Mouse (Mus musculus): ENCODE measurements around the gene Iltifb. TPM values are rescaled to one million over a fixed set of nuclear protein-coding genes. Genes with fewer than 3 reads are reported as not detected.
"Not testable (repeated sequence)": the region's sequence is repeated elsewhere in the genome, so short reads cannot be mapped to it uniquely, and the experiment has no call there.

Iltifb gene
- total RNA-seq (2021), result not detected
- long read RNA-seq, experiment 1, result 0 reads
- long read RNA-seq, experiment 2, result 0 reads

DNA sequence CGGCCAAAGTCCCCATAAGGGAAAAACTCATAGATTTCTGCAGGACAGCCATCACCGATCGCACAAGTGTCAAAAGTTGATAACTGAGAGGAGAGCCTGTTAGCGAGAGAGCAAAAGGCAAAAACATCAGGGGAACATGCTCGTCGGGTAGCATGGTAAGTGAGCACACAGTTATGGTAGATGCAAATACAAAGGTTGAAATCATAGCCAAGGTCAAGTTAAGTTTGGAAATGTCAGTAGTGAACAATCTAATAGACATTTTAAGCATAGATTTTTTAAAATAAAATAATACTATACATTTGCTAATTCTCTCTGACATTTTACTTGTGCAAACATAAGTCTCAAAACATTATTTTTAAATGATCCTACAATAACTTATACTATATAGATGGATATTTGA, at the start of gene Iltifb:
Gene Iltifb (minus strand): TSS at position 101 of the 400 bp plus-strand sequence.
- DNase-seq, result no peak

DNA sequence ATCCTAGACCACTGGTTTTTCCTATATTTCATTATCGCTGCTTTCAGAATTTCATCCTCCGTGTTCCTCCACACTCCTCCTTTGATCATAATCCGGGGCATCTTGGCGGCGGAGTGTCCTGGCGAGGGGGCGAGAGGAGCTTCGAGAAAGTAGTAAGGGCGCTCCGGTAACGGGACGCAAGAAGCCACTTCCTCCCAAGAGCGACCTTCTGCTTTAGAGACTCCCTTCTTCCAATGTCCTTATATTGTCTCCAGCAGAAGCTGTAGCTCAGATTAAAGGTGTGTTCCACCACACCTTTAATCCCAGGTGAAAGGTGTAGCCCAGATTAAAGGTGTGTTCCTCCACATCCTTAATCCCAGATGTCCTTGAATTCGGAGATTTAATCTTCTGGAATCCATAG, 48.3 kb upstream of the Iltifb start, which contains the start of gene Gm9046:
Gene Gm9046 (minus strand): TSS at position 101 of the 400 bp plus-strand sequence.
- DNase-seq, result not testable (repeated sequence)

DNA sequence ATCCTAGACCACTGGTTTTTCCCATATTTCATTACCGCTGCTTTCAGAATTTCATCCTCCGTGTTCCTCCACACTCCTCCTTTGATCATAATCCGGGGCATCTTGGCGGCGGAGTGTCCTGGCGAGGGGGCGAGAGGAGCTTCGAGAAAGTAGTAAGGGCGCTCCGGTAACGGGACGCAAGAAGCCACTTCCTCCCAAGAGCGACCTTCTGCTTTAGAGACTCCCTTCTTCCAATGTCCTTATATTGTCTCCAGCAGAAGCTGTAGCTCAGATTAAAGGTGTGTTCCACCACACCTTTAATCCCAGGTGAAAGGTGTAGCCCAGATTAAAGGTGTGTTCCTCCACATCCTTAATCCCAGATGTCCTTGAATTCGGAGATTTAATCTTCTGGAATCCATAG, 42.9 kb upstream of the Iltifb start, which contains the start of gene Gm9045:
Gene Gm9045 (minus strand): TSS at position 101 of the 400 bp plus-strand sequence.
- not testable (repeated sequence) for DNase-seq

DNA sequence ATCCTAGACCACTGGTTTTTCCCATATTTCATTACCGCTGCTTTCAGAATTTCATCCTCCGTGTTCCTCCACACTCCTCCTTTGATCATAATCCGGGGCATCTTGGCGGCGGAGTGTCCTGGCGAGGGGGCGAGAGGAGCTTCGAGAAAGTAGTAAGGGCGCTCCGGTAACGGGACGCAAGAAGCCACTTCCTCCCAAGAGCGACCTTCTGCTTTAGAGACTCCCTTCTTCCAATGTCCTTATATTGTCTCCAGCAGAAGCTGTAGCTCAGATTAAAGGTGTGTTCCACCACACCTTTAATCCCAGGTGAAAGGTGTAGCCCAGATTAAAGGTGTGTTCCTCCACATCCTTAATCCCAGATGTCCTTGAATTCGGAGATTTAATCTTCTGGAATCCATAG, 37.5 kb upstream of the Iltifb start, which contains the start of gene Gm9044:
Gene Gm9044 (minus strand): TSS at position 101 of the 400 bp plus-strand sequence.
- not testable (repeated sequence) for DNase-seq

DNA sequence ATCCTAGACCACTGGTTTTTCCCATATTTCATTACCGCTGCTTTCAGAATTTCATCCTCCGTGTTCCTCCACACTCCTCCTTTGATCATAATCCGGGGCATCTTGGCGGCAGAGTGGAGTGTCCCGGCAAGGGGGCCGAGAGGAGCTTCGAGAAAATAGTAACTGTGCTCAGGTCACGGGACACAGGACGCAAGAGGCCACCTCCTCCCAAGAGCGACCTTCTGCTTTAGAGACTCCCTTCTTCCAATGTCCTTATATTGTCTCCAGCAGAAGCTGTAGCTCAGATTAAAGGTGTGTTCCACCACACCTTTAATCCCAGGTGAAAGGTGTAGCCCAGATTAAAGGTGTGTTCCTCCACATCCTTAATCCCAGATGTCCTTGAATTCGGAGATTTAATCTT, 32.0 kb upstream of the Iltifb start, which contains the start of gene Gm9040:
Gene Gm9040 (minus strand): TSS at position 101 of the 400 bp plus-strand sequence.
- DNase-seq, result not testable (repeated sequence)

DNA sequence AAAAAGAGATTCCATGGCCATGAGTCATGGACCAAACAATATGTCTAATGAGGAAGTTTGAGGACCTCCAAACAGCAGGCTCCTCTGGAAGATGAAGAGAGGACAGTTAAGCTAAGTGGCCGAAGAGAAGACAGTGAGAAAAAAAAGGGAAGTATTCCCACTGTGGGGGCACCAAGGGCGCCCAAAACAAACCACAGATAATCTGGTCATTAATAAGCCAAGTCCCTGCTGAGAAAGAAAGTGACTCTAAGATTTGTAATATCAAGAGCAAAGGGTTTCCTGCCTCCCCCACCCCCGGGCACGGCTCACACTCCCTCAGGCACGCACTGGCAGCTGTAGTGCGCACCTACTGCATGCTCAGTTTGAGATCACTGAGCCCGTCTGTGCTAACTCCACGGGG, 24.2 kb upstream of the Iltifb start:
- DNase-seq, result no peak

DNA sequence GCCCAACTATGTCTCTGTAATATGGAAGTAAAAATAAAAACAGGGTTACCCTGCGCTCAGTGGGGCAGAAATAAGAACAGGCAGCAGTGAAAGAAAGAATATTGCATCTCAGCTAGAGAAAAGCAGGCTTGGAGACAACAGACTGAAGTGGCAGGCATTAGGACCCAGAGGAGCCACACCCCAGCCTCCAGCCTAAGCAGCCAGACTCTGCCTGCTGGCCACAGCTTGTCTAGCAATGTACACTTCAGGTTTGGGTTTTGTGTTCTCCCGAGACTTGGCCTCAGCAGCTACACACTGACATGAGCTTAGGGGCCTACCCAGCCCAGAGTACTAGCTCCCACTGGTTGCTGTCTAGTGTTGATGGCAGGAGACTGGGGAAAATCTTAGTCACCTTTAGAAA, 7.3 kb upstream of the Iltifb start:
- DNase-seq, result not testable (repeated sequence)

DNA sequence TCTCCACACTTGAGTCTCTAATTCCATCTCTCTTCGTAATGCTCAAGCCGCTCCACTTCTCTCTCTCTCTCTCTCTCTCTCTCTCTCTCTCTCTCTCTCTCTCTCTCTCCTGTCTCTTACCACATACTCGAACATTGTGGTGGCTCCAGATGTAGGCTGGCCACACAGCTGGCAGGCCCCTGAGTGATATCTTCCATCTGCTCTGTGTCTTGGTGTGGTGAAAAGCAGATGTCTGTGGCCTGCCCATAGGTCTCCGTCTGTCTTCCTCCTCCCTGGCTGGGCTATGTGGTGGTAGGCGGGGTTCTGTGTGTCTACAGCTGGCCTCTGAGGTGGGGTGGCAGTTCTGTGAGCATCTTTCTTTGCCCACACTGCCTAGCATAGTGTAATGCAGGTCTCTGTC, 11.8 kb downstream of the Iltifb start:
- DNase-seq, result not testable (repeated sequence)

DNA sequence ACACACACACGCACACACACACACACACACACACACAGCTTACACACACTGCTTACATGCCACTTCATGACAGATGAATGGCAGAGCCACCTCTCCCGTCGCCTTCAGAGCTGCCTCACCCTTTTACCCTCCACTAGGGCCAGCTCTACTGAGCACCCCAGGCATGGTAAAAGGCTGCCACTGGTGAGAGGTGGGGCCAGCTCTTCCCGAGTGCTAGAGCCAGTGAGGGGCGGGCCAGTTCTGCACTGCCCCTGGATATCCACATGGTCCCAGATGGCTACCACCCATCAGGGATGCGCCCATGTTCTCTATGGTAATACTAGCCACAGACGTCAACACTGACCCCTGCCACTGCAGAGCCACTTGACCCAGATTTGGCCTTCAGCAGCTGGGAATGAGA, 12.3 kb downstream of the Iltifb start:
- DNase-seq, result not testable (repeated sequence)

DNA sequence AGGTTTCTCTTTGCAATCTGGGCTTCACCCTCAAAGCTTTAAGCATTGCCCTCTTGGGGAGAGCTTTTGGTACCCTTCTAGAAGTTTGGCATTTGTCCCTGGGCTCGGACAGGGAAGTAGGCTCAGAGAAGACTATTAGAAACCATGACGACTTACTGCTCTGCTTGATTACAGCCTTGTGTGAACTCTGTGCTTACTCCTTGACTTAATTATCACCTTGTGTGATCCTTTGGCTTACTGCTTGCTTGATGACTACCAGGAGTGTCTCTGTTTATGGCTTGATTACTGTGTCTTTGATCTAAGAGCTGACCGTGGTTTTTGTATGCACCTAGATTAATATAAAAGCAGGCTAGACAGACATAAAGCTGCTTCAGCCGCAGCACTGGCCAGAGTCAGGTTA, 16.8 kb downstream of the Iltifb start:
- DNase-seq, result not testable (repeated sequence)

DNA sequence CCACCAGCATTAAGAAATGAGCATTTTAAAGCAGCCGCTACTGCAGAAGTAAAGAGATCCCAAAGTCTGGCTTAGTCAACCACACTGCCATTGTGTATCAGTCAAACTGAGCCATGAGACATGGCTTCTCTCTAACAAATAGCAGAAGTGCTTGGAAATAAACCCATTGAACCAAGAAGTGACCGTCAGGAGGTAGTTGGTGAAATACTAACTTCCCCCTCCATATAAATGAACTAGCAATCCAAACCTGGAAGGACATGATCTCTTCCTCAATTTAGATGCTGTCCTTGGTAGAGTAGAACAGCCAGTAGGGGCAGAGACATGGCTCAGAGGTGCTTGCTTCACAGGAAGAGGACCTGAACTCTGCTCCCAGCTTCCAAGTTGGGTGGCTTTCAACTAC, 23.4 kb downstream of the Iltifb start:
- DNase-seq, result not testable (repeated sequence)

DNA sequence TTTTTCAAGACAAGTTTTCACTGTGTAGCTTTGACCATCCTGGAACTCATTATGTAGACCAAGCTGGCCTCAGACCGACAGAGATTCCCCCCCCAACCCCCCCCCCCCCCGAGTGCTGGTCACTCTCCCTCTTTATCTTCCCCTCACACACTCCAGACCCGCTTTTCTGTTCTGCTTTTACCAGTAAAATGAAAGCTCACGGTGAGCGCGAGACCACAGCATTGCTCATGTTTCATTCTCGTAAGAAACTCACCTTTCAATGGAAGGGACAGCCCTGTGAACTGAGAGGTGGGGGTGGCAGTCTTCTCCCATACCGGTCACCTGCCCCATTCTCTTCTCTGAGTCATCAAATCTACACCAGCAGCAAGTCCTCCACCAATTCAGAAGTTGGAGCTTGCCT, 26.0 kb downstream of the Iltifb start:
- DNase-seq, result not testable (repeated sequence)

DNA sequence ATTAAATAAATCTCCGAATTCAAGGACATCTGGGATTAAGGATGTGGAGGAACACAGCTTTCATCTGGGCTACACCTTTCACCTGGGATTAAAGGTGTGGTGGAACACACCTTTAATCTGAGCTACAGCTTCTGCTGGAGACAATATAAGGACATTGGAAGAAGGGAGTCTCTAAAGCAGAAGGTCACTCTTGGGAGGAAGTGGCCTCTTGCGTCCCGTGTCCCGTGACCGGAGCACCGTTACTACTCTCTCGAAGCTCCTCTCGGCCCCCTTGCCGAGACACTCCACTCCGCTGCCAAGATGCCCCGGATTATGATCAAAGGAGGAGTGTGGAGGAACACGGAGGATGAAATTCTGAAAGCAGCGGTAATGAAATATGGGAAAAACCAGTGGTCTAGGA, 36.5 kb downstream of the Iltifb start, which contains the start of gene Gm32802:
Gene Gm32802 (plus strand): TSS at position 301 of the 400 bp plus-strand sequence.
- DNase-seq, result not testable (repeated sequence)

DNA sequence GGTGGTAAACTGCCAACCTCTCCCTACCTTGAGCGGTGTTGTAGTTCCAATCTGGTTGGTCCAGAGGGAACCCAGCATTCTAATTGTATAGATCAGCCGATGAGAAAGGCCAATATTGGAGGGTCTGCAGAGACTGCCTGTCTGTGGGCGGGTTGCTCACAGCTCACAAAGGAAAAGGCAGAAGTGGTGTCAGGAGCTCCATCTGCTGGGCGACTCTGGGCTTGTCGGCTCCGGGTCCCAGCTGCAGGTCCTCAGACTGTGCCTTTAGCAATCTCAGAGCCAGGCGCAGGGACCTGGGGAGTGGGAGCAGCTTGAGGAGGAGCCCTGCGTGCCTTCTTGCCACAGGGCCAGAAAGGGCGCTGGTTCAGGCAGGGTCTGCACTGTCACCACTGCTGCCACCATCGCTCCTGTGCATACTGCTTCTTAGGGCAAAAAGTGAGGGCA, 44.0 kb downstream of the Iltifb start:
- peak; percentile 2 for DNase-seq

DNA sequence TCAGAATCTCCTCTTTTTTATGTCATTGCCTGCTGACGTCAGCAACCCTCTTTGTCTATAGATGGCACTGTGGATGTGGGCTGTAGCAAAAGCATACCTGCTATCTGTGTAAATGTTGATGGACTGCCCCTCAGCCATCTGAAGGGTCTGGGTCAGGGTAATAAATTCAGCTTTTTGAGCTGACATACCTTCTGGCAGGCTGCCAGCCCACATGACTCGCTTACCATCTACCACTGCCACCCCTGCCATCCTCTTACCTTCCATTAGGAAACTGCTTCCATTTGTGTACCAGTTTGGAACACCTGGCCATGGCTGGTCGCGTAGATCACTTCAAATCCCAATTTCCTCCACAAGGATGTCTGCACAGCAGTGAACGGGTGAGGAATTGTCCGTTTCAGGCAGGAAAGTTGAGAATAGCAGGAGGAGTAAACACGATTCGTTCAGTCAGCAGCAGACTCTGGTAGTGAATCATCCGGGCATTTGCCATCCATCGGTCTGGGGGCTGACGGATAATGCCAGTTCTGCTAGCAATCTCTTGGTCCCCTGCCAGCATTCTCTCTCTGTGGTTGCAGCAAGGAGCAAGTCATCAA, 45.7 kb downstream of the Iltifb start:
- DNase-seq, result peak; percentile 2

DNA sequence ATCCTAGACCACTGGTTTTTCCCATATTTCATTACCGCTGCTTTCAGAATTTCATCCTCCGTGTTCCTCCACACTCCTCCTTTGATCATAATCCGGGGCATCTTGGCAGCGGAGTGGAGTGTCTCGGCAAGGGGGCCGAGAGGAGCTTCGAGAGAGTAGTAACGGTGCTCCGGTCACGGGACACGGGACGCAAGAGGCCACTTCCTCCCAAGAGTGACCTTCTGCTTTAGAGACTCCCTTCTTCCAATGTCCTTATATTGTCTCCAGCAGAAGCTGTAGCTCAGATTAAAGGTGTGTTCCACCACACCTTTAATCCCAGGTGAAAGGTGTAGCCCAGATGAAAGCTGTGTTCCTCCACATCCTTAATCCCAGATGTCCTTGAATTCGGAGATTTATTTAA, 54.2 kb downstream of the Iltifb start, which contains the start of gene Gm32717:
Gene Gm32717 (minus strand): TSS at position 101 of the 400 bp plus-strand sequence.
- DNase-seq, result not testable (repeated sequence)

Other genes starting within 250 kb of the Iltifb start
- 1 to 10 TPM; 1.5 to 2.5 TPM for gene Mdm1, start 153.2 kb downstream of the Iltifb start, total RNA-seq (2021)
- not detected for gene Il22, start 90.1 kb downstream of the Iltifb start, total RNA-seq (2021)
- gene Gm32717, start 54.3 kb downstream of the Iltifb start, total RNA-seq (2021), result under 1 TPM; 0.38 to 0.54 TPM
- under 1 TPM; 0.38 to 0.54 TPM for gene Gm32802, start 36.4 kb downstream of the Iltifb start, total RNA-seq (2021)
- gene Gm9040, start 31.9 kb upstream of the Iltifb start, total RNA-seq (2021), result not detected
- gene Gm9044, start 37.4 kb upstream of the Iltifb start, total RNA-seq (2021), result not detected
- gene Gm9045, start 42.8 kb upstream of the Iltifb start, total RNA-seq (2021), result not detected
- gene Gm9046, start 48.2 kb upstream of the Iltifb start, total RNA-seq (2021), result not detected
- gene Gm9048, start 53.6 kb upstream of the Iltifb start, total RNA-seq (2021), result not detected
- gene Gm9049, start 59.1 kb upstream of the Iltifb start, total RNA-seq (2021), result not detected
- gene Ifng, start 146.0 kb upstream of the Iltifb start, total RNA-seq (2021), result not detected